Mouse (Mus musculus): ENCODE data around the gene 1700013F07Rik.
A peak's percentile ranks its signal among the peaks of the same experiment; 100 is the strongest.
"Not testable (repeated sequence)": the region's sequence is repeated elsewhere in the genome, so short reads cannot be mapped to it uniquely, and the experiment has no call there.

The 1700013F07Rik gene

GRCm38 (mm10) chr3:108554111-108554561 is 20.2 kb downstream of the 1700013F07Rik start:
- no peak for DNase-seq (ENCODE audit: low spot score)

GRCm38 (mm10) chr3:108554587-108555312 is 20.8 kb downstream of the 1700013F07Rik start:
- DNase-seq (ENCODE audit: low spot score): peak; percentile 96

GRCm38 (mm10) chr3:108557888-108558287 is 23.9 kb downstream of the 1700013F07Rik start:
- DNase-seq (ENCODE audit: low spot score): no peak

DNA sequence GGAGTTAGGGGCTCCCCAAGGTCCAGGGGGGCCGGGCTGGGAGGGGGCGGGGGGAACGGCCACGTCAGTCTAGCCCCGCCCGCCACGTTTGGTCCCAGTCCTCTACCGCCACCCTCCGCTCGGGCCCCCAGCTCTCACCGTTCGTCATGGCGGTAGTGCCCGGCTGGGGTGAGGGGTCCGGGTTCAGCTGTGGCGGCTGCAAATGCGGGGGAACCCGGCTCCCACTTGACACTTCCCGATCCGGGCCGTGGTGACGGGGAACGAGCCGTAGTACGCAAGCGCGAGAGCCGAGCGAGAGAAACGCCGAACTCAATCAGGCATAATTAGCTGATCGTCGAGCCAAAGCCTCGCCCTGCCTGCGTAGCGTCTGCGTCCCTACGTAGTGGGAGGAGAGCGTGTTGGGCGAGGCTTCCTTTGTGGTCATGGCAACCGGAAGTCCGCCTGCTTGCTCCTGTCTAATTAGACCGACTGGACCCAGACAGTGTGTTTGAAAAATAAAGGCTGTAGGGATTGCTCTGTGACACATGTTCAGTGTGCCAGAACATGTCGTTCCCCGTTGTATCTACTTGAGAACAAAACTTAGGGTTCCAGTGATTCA is 28.3 kb downstream of the 1700013F07Rik start, which contains the start of gene Tmem167b:
TSS of gene Tmem167b (minus strand) at position 334 of the 598 bp plus-strand sequence.
- peak; percentile 97 for DNase-seq (ENCODE audit: low spot score)

DNA sequence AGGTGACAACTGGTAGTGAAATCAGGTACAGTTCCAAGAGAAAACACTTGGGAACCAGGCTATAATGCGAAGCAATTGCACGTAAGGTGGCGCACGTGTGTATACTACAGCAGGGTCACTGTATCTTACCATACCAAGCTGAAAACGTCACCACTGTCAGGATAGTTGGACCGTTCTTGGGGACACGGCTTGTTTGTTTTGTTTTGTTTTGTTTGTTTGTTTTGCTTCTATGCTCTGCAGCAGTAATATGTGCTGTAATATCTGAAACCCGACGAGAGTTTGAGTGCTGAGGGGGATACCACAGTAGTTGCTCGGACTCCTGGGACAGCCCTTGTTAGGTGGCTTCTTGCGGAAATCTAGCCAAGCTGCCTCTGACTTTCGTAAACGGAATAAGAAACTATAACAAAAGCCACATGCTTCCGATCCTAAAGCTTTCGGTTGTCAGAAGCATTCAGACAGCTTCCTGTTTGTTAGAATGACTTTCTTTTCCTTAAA is 28.9 kb downstream of the 1700013F07Rik start:
- peak; percentile 39 for DNase-seq (ENCODE audit: low spot score)

DNA sequence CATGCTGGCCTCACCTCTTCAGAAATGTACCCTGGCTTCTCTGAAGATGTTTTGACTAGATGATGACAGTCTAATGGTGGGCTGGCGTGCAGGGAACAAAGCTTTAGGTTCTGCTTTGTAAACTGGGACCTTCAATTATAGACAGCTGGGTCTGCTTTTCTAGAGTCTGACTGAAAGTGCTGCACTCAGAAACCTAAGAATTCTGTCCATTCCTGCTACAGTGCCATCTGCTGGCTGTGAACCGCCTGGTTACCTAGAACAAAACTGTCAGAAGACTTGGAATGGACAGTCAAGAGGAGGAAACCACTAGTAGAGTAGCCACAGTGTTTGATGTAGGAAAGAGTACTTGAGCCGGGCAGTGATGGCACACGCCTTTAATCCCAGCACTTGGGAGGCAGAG is 29.4 kb downstream of the 1700013F07Rik start:
- DNase-seq (ENCODE audit: low spot score): peak; percentile 87

- peak; percentile 48 for DNase-seq (ENCODE audit: low spot score)
These were observed 34.3 kb downstream of the 1700013F07Rik start for GRCm38 (mm10) chr3:108567990-108568877.

DNA sequence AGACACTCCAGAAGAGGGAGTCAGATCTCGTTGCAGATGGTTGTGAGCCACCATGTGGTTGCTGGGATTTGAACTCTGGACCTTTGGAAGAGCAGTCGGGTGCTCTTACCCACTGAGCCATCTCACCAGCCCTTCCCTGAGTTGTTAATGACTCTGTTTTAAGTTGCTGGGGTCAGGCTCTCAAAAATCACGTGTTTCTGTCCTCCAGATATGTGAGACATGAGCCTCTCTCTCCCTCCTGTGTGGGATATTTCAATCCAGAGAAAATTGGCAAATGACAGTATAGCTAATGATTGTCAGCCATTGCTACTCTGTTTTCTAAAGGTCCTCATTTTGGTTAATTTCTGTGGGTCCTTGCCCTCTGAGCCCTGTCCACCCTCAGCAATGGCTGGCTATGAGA is 35.7 kb downstream of the 1700013F07Rik start:
- not testable (repeated sequence) for DNase-seq (ENCODE audit: low spot score)

DNA sequence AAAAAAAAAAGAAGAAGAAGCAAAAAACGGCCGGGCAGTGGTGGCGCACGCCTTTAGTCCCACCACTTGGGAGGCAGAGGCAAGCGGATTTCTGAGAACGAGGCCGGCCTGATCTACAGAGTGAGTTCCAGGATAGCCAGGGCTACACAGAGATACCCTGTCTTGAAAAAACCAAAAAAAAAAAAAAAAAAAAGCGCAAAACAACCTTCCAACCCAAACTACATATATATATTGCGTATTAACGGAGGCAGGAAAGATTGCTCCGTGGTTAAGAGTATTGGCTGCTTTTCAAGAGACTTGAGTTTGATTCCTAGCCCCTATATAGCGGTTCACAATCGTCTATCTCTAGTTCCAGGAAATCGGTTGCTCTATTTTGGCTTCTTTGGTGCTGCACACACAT is 36.9 kb downstream of the 1700013F07Rik start:
- no peak for DNase-seq (ENCODE audit: low spot score)

- DNase-seq (ENCODE audit: low spot score): peak; percentile 98
These were observed 37.7 kb downstream of the 1700013F07Rik start, which contains the start of gene Taf13 for GRCm38 (mm10) chr3:108571443-108572294. Gene Taf13, plus strand, starts transcription at chr3:108571698.

- no peak for DNase-seq (ENCODE audit: low spot score)
These were observed 38.5 kb downstream of the 1700013F07Rik start for GRCm38 (mm10) chr3:108572309-108573010.

- DNase-seq (ENCODE audit: low spot score): no peak
These were observed 40.1 kb downstream of the 1700013F07Rik start for GRCm38 (mm10) chr3:108574018-108574417.

GRCm38 (mm10) chr3:108584580-108584979 is 50.6 kb downstream of the 1700013F07Rik start:
- no peak for DNase-seq (ENCODE audit: low spot score)

GRCm38 (mm10) chr3:108588446-108588845 is 54.5 kb downstream of the 1700013F07Rik start:
- no peak for DNase-seq (ENCODE audit: low spot score)

GRCm38 (mm10) chr3:108590786-108591529 is 57.0 kb downstream of the 1700013F07Rik start, which contains the start of gene Wdr47:
Gene Wdr47, plus strand, starts transcription at chr3:108591279.
- DNase-seq (ENCODE audit: low spot score): peak; percentile 95

- no peak for DNase-seq (ENCODE audit: low spot score)
These were observed 57.9 kb downstream of the 1700013F07Rik start for GRCm38 (mm10) chr3:108591530-108592522.

Data from layer of hippocampus, adult 11-12 months (tissue).